Mouse (Mus musculus) adrenal gland, adult 18-20 months (tissue): ENCODE data around the gene Tbxa2r. TPM values are rescaled to one million over a fixed set of nuclear protein-coding genes. Genes with fewer than 3 reads are reported as not detected.
A peak's percentile ranks its signal among the peaks of the same experiment; 100 is the strongest.

Experiments
- DNase-seq, 2 experiments: peaks; one replicate each; pipeline ENCODE4 v3.0.0; 2021 to 2022; ENCODE audit warnings: low spot score in 2 of 2
- total RNA-seq, 2 experiments: library from RNA; stranded (reverse); gene quantifications; 1 replicate in 1 of 2; 2 replicates in 1 of 2; pipeline ENCODE4 v1.2.3; 2021

Tbxa2r gene
- total RNA-seq, 2 experiments from 2014 or later = 23.3 to 29.2 TPM

DNA sequence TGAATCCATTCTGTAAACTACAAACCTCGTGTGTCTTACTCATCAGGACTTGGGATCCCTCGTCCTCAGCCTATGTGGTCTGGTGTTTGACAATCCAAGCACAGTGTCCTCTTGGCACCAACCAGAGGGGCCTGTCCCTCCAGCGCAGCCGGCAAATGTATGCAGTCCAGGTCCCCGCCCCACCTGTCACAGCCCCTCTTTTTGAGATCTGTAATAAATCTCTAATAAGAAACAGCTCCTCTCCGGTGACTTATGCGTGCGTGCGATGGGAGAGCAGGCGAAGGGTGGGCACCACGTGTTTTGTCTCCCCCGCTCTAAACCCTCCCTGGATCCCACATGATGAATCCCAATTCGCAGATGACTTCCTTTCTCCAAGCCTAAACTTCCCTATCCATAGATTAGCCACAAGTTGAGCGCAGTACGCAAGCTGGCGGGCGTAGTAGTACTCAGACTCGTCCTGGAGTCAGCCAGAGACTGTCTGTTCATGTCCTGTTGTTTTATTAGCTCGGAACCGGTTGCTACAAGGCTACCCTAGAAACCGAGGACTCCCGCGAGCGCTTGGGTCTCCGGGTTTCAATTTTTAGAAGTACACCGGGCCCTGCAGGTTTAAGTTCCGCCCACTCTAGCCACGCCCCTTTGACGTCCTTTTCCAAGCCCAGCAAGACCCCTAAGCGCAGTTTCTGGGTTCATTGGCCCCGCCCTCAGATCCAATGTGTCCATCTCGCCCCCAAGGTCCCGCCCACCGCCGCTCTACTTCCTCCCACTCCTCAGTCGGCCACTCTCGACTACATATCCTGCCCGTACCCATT, 8.6 kb upstream of the Tbxa2r start:
- DNase-seq = peak; percentile 90 to 91

DNA sequence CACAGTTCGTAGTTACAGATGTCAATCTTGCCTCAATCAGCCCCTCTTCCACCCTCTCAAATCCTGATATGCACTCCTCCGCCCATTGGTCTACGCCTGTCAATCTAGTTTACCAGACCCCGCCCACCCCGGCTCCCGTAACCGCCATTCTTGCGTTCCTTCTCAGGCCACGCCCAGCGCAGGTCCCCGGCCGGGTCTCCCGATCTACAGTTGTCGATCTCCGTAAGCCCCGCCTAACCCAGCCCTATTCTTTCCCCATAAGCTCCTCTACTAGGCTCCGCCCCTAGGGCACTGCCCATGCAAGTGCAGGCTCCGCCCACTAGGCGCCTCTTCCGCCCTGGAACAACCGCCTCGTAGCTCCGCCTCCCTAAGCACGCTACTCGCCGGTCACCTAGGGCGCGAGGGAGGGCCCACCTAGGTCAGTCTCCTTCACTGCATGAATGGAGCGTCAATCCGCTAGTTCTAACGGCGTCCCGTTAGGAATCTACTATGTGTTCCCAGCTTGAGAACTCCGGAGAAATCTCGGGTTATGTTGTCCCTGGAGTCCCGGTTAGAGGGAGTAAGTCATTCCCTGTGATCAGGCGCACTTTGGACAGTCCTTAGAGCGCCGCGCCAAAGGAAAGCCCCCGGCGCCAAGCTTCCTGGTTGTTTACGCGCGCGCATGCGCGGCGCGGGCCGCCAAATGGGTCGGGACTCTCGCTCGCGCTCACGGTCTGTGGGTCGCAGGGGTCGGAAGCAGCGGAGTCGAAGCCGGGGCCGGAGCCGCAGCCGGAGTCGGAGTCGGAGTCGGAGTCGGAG, 7.8 kb upstream of the Tbxa2r start, which contains the start of gene Cactin:
Gene Cactin, plus strand, starts transcription at position 554 of the 798 bp plus-strand sequence.
- peak; percentile 90 to 91 for DNase-seq

DNA sequence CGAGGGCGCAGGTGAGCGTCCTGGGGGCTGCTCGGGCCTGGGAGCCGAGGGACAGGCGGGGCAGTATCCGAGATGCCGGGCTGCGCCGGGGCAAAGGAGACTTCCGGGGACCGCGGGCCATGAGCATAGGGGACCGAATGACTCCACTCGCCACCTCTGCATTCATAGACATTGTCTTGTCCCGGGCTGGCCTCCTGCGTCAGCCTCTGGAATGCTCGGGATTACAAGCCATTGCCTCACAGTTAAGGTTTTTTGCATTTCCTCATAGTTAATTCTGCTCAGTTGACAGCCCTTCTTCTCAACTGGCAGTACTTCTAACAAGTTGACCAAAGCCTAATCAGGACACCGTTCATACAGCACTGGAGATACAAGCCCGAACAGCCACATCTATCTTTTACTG, 7.1 kb upstream of the Tbxa2r start:
- no peak for DNase-seq

DNA sequence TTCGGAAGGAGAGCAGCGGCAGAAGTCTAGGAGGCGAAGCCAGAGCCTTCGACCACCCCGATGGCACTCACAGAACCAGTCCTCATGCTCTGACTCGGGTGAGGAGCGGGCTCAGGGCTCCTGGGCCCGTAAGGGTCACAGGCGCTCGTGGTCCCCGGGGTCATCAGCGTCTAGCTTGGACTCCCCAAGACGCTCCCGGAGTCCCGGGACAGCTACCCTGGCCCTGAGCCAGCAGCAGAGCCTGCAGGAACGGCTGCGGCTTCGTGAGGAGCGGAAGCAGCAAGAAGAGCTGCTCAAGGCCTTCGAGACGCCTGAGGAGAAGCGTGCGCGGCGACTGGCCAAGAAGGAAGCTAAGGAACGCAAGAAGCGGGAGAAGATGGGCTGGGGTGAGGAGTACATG, 6.1 kb upstream of the Tbxa2r start:
- no peak for DNase-seq

DNA sequence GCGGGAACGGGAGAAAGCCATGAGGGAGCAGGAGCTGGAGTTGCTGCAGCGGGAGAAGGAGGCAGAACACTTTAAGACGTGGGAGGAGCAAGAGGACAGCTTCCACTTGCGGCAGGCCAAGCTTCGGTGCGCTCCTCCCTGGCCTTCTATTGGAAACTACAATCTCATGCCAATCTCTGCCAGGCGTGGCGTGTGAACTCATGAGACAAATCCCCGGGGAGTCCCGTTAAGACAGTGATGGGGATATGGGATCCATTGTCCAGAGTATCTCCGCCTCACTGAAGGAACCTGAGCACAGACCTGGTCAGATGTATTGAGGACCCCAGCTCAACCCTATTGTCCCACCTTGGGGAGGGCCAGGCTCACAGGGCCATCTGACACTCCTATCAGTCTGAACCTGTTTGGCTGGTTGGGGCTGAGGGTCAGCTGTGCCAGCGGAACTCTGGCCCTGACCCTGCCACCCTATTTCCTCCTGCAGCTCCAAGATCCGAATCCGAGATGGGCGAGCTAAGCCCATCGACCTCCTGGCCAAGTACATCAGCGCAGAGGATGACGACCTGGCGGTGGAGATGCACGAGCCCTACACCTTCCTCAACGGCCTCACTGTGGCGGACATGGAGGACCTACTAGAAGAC, 5.3 kb upstream of the Tbxa2r start:
- no peak for DNase-seq

DNA sequence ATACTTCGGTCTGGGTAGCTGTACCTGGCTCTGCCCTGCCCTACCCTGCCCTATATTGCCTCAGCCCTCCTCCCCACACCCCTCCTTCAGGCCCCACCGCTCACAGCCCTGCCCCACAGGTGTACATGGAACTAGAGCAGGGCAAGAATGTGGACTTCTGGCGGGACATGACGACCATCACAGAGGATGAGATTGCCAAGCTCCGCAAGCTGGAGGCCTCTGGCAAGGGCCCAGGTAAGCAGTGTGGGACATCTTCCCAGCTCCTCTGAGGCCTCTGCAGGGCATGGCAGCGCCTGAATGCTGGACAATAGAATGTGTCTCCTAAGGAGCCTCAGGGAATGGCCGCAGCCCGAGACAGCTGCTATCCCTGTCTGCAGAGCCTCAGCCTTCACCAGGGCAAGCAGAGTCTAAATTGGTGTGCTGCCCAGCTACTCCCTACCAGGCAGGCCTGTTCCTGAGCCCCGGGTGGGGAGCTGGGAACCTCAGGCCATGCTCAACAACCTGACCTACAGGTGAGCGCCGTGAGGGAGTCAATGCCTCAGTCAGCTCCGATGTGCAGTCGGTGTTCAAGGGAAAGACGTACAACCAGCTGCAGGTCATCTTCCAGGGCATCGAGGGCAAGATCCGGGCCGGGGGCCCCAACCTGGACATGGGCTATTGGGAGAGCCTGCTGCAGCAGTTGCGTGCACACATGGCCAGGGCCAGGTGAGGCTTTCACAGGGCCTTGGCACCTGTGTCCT, 4.6 kb upstream of the Tbxa2r start:
- DNase-seq = no peak

DNA sequence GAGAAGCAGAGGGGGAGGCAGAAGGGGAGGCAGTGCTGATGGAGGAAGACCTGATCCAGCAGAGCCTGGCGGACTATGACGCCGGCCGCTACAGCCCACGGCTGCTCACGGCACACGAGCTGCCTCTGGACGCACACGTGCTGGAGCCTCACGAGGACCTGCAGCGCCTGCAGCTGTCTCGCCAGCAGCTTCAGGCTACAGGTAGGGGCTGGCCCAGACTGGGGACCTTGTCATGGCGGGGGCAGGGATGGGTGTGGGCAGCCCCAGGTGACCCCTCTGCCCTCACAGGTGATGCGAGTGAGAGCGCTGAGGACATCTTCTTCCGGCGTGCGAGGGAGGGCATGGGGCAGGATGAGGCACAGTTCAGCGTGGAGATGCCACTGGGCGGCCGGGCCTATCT, 3.4 kb upstream of the Tbxa2r start:
- no peak for DNase-seq

DNA sequence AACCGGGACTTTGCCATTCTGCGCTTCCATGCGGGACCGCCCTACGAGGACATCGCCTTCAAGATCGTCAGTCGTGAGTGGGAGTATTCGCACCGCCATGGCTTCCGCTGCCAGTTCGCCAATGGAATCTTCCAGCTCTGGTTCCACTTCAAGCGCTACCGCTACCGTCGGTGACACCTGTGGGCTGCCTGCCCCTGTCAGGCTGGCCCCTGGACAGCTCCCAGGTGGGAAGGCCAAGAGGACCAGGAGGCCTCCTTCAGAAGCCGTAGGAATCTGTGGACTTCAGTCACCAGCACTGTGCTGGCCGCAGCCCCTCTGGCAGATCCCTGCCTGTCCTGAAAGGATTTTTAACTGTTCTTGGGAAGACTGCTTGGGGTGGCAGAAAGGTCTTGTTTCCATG, 2.8 kb upstream of the Tbxa2r start:
- no peak for DNase-seq

DNA sequence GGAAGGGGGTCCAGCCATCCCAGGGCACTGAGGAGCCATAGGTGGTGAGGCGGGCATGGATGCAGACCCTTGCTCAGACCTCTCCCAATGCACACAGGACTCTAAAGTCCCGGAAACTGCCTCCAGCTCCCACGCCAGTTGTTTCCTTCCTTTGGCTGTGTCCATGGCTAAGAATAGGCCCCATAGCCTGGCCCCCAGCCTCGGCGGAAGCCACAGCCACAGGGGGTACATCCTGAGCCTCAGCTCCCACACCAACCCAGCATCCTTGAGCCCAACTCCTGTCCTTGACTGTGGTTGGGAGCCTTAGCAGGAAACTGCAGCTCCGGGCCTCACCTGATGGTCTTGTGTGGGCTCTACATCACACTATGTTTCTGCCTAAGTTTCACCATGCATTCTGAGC, 1.7 kb upstream of the Tbxa2r start:
- no peak for DNase-seq

DNA sequence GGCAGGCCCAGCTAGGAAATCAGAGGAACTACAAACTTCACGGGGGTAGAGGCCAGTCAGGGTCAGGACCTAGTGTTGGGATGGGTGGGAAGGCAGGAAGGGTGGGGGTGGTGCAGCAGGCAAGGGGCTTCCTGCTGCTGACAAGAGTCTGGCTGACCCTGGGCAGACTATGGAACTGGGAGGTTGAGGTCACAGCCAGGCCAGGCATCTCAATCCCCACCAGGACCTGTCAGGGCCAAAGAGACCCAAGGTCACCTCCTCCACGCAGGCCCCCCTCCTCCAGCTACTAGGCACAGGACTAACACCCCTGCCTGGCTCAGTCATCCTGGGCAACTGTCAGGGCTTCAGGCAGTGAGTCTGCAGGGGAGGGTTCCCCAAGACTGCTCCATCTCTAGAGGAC, 572 bp upstream of the Tbxa2r start:
- peak in 1 of 2 experiments; percentile 60 for DNase-seq

DNA sequence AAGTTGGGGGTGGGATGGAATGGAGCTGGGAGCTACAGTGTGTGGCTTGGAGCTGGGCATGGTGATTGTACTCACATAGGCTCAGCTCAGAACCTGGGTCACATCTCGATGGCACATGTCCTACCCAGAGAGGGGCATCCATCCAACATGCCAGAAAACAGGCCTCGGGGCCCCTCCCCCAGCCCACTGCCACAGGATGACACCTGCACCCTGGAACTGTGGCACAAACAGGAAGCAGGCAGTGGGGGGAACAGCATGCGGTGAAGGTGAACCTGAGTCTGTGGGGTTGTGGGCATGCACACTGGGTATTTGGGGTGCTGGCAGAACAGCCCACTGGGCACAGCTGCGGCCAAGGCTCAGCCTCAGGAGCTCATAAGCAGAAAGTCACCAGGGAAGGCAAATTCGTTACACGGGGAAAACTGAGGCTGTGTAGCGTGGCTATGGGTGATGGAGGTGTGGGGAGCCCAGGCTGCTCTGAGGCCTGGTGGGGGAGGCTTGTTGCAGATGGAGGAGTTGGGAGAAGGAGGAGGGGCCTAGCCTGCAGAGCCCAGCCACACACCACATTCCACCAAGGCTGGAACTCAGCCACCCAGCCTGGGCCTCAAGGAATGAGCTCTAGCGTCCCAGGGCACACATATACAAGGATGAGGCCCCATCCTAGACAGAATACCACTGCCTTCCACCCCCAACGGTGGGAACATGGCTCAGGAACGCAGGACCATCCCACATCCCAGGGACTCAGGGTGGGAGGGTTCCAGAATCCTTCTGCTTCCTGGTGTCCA, 854 bp downstream of the Tbxa2r start:
- DNase-seq = no peak

DNA sequence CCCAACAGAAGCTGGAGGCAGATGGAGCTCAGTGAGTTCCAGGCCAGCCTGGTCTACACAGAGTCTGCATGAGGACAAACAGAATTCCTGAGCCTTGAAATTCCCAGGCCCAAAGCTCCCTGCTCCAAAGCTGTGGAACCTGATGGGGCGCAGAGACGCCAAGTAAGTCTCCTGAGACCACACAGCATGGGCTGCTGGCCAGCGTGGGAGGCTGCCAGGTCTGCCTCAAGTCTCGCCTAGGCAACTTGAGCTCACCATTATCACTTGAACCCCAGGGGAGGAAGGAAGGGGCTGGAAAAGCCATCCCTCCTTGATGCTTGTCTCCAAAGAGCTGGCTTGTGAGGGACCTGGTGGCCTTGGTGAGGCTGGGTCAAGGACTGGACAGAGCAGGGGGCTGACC, 1.5 kb downstream of the Tbxa2r start:
- DNase-seq = no peak

DNA sequence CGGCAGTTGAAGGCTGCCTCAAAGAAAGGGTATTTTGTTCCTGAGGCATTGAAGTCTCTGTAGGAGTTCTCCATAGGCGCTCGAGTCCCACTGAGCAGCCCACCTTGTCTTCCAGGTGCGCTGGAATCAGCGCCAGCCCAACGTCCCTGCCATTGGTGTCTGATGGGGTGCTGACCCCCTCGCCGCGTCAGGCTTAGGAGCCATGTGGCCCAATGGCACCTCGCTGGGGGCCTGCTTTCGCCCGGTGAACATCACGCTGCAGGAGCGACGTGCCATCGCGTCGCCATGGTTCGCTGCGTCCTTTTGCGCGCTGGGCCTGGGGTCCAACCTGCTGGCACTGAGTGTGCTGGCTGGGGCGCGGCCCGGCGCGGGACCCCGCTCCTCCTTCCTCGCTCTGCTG, 3.7 kb downstream of the Tbxa2r start:
- DNase-seq = no peak

DNA sequence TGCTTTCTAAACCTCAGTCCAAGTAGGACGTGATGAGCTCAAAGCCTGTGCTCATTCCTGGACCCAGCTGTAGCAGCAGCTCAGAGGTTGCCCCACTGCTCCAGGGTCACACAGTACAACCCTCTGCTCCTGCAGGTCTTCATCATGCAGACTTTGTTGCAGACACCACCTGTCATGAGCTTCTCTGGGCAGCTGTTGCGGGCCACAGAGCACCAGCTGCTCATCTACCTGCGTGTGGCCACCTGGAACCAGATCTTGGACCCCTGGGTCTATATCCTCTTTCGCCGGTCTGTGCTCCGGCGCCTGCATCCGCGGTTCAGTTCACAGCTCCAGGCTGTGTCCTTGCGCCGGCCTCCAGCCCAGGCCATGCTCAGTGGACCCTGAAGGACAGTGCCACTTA, 5.8 kb downstream of the Tbxa2r start:
- no peak for DNase-seq

DNA sequence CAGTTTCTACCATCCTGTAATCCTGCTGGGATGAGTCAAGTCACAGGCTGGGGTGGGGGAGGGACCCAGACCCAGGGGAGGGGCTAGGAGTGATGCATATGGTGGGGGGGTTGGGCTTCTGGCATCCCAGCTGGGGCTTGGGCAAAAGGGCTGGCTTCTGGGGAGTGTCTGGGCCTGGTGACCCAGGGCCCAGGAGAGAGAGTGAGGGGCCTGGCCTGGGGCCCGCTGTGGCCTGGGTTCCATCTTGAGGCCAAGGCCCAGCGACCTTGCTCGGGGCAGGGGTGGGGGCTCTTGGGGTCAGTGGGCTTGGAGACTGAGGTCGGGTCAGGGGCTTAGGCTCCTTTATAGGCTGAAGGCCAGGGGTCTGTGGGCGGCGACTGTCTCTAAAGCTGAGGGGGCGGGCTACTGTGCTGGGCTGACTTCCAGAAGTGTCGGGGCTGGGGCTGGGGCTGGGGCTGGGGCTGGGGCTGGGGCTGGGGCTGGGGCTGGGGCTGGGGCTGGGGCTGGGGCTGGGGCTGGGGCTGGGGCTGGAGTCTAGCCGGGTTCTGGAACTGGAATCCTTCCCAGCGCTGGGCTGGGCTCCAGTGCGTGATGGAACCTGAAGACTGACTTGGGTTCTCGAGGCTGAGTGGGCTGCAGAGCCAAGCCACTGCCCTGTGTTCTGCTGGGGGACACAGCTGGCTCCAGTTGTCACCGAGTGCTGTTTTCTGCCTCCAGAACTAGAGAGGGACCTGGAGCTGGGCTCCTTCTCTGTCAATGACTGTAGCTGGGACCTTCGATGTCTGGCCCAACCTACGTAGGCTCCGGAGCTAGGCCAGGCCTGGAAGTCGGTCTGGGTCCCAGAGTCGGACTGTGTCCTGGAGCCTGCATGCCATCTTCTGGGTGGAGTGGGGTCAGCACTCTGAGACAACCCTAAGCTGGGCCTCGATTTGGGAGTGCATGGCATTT, 7.1 kb downstream of the Tbxa2r start:
- DNase-seq = no peak

DNA sequence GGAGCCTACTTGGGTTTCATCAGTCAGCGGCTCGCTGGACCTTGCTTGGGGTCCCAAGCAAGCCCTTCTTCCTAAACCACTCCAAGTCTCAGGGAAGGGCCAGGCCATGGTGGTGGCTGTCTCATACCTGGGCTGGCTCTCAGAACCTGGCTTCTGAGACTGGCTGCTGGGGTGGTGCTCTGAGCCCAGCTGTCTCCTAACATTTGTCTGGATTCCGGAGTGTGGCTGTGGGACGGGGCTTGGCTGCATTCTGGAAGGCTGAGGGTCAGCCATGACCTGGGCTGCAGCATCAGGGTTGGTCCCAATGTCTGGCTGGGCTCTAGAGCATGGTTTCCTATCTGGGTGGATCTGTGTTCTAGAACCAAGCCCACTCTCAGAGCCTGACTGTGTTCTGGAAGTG, 8.0 kb downstream of the Tbxa2r start:
- no peak for DNase-seq

DNA sequence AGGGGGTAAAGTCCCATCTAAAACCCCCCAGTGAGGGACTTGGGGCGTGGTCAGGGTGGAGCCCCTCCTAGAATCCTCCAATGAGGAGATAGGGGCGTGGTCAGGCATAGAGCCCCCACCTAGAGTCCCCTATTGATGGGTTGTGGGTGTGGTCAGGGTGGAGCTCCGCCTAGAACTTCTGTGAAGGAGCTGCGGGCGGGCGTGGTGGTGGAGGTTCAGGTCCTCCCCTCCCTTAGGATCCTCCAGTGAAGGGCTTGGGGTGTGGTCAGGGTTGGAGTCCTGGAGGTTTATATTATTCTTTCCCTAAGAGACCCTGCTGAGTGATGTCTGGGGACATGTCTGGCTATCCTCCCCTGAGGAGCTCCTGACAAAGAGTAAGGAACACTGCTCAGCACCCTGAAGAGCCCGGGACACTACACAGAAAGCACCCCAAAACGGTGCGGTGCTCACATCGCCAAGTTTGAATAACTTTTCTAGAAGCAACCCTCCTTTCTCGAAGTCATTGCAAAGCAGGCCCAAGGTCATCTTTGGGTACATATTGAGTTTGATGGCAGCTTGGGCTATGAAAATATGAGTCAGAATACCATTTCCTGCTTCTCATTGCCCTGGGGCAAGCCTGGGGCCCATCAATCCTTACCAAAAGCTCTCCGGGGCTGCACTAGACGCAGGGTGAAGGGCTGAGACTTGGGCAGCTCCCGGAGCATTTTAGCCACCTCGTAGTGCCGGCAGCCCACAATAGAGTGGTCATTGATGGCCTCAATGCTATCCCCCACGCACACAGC, 12.2 kb downstream of the Tbxa2r start:
- DNase-seq = no peak

DNA sequence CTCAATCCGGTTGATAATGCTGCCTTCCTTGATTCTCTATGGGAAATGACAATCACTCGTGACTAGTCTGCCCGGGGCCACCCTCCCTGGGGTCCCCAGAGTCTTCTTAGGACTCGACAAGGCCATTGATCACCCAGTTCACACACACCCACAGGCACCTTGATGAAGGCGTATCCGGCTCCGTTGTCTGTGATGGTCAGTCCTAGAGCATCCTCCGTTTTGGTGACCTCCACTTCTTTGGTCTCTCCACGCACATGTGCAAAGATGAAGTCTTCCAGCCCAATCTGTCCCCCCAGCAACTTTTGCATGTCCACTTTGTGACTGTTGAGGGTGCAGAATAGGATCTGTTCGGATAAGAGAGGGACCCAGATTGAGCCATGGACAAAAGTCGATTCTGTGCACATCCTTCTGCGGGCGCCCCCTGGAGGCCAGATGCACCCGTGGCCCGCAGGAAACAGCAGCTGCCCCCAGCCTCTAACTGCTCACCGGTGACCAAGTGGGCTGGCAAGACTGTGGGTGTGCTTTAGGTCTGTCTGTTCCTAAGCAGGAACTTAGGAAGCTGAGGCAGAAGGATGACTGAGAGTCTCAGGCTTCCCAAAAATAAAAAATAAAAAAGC, 12.9 kb downstream of the Tbxa2r start:
- peak; percentile 78 to 83 for DNase-seq
